Mouse (Mus musculus) erythroblast, embryonic 14.5 days (primary cell): ENCODE data around the gene P2ry2.

Experiments
- GATA1 ChIP-seq: IDR thresholded peaks from 2 replicates; pipeline ENCODE4 v1.6.1; 2012; ENCODE audit warnings: low read length, inconsistent platforms, mixed read lengths
- TAL1 ChIP-seq: IDR thresholded peaks from 3 replicates; pipeline ENCODE4 v1.6.1; 2012; ENCODE audit warnings: low read length, inconsistent platforms, mixed read lengths

DNA sequence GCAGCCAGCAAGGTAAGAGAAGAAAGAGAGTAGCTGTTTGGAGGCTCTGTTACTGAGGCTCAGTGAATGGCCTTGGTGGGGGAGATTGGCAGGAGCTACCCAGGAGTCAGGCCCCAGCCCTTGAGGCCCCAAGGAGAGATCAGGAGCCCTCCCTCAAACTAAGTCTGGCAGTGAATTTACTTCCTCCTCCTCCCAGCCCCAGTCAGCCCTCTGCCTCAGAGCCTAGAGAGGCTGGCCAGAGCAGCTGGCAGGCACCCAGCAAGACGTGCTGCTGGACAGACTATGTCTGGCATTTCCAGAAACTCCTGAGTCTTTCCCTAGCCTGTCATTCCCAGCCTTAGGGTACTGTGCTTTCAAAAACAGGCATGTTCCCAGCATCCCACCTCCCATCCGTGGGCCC, 33.5 kb downstream of the P2ry2 start:
- TF ChIP-seq GATA1: no peak
- TF ChIP-seq TAL1: no peak
